Comparison of ENCODE assay signal across 8 mouse cellular contexts in the genomic region with DNA sequence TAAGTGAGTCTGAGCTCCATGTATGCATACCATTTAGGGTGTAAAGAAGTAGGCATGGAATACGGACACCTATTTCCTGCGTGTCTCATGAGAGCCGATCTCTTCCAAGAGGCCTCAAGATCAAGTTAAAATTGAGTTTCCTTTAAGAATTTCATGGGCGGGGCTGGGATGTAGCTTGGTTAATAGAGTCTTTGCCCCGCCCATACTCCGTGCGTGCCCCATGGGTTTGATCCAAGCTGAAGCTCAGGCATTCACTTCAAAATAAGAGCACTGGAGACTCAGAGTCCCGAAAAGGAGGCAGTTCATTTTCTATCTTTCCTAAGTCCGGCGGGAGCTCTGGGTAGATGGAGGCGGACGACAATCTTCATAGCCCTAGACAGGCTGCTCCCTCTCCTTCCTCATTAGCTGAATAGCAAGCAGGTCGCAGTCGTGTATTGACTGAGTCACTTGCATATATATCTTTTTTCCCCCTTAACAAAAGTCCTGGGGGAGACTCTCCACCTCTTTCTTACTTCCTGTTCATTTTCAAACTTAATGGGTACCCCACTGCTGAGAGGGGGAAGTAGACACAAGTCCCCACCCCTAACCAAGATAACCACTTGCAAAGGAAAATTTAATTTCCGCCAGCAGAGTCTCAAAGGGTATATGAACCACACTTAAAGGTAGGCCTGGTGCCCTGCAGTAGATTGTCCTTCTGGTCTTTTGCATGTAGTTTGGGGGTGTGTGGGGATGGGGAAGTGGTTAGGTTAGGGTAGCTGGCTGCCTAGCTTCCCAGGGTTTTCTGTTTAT.
DNase-seq lines count a peak whose midpoint lies in the region; ATAC-seq lines count a peak whose summit lies in the region.

No protein-coding gene starts in this region.

- H3K9ac ChIP-seq in heart, embryonic 11.5 days (ENCODE audit: low read depth, low read length), result no peak overlapping the region
- H3K9ac ChIP-seq in kidney, embryonic 16.5 days (replicated peaks; ENCODE audit: low read length), result no peak overlapping the region

- no peaks in the 10 kb centered on the region for H3K27me3 ChIP-seq in embryonic facial prominence, embryonic 10.5 days (replicated peaks; ENCODE audit: low read depth, poor library complexity, severe bottlenecking)
- H3K27me3 ChIP-seq in heart, embryonic 11.5 days (ENCODE audit: control insufficient read depth, insufficient read depth, low read length), result no peaks in the 10 kb centered on the region
- no peaks in the 10 kb centered on the region for H3K27me3 ChIP-seq in kidney, embryonic 16.5 days (ENCODE audit: insufficient read depth, low read length)

- WGBS in embryonic facial prominence, embryonic 10.5 days, result 28% methylated on average over 15 of the region's 15 CpGs
- WGBS in heart, embryonic 11.5 days (ENCODE audit: insufficient replicate concordance), result 30% methylated on average over 15 of the region's 15 CpGs
- WGBS in kidney, embryonic 16.5 days, result 34% methylated on average over 15 of the region's 15 CpGs

- peaks cover 8% of the 10 kb centered on the region; the same call in 1 of the 2 replicates for H3K4me1 ChIP-seq in embryonic facial prominence, embryonic 10.5 days
- H3K4me1 ChIP-seq in heart, embryonic 11.5 days (ENCODE audit: control insufficient read depth, insufficient read depth, low read length), result no peaks in the 10 kb centered on the region
- H3K4me1 ChIP-seq in kidney, embryonic 16.5 days (ENCODE audit: insufficient read depth, low read length), result no peaks in the 10 kb centered on the region

- H3K9me3 ChIP-seq in embryonic facial prominence, embryonic 10.5 days, result no peaks in the 10 kb centered on the region
- no peaks in the 10 kb centered on the region for H3K9me3 ChIP-seq in heart, embryonic 11.5 days (replicated peaks; ENCODE audit: control insufficient read depth, low read length)
- no peaks in the 10 kb centered on the region for H3K9me3 ChIP-seq in kidney, embryonic 16.5 days (ENCODE audit: low read length)

- 0 out of 2 replicates have a peak, but pooled peaks have one; percentile 22 for ATAC-seq in heart, embryonic 11.5 days (replicated peaks; ENCODE audit: insufficient number of reproducible peaks, low FRiP score, low TSS enrichment)
- peak; percentile 84; the same call in 1 of the 2 replicates for ATAC-seq in kidney, embryonic 16.5 days (ENCODE audit: low FRiP score, low TSS enrichment)

- DNase-seq in cerebellum, postnatal 14 days, result peak; percentile 15 to 23
- DNase-seq in cerebellum, adult 8-10 months, result no peak
- DNase-seq in embryonic facial prominence, embryonic 10.5 days (ENCODE audit: low spot score), result peak; percentile 66
- DNase-seq in lung, postnatal 14 days, result peak; percentile 37
- DNase-seq in thymus, postnatal 25 days, result no peak
- DNase-seq in cerebellum, adult 11 months, result no peak

- peak overlapping the region; percentile 41 for H3K4me2 ChIP-seq in heart, embryonic 11.5 days
- H3K4me2 ChIP-seq in kidney, embryonic 16.5 days (replicated peaks; ENCODE audit: low read depth, low read length), result peak overlapping the region; percentile 24

- H3K4me3 ChIP-seq in embryonic facial prominence, embryonic 10.5 days, result peak overlapping the region; percentile 36
- no peak overlapping the region for H3K4me3 ChIP-seq in heart, embryonic 11.5 days (ENCODE audit: low read depth, low read length)
- peak overlapping the region; percentile 12 for H3K4me3 ChIP-seq in kidney, embryonic 16.5 days (ENCODE audit: low read length)

- H3K36me3 ChIP-seq in embryonic facial prominence, embryonic 10.5 days (replicated peaks), result no peaks in the 10 kb centered on the region
- H3K36me3 ChIP-seq in heart, embryonic 11.5 days (ENCODE audit: control insufficient read depth, insufficient read depth, low read length), result no peaks in the 10 kb centered on the region
- no peaks in the 10 kb centered on the region for H3K36me3 ChIP-seq in kidney, embryonic 16.5 days (ENCODE audit: insufficient read depth, low read length)

- H3K27ac ChIP-seq in embryonic facial prominence, embryonic 10.5 days (replicated peaks), result no peak overlapping the region; the same call in 1 of the 2 replicates
- no peak overlapping the region for H3K27ac ChIP-seq in heart, embryonic 11.5 days (ENCODE audit: low read depth, low read length)
- H3K27ac ChIP-seq in kidney, embryonic 16.5 days (ENCODE audit: low read length), result no peak overlapping the region

Comparison
In these comparisons a context has a peak if more than half of its experiments do, and no peak if none do; other contexts are left out.
1. DNase-seq: peak in cerebellum, postnatal 14 days (2 of 2), embryonic facial prominence, embryonic 10.5 days (single experiment) and lung, postnatal 14 days (single experiment); none in cerebellum, adult 8-10 months (single experiment), thymus, postnatal 25 days (single experiment) and cerebellum, adult 11 months (single experiment).